Mouse (Mus musculus) neural tube, embryonic 14.5 days (tissue): Measurements from ENCODE around the gene Fnbp1l. TPM values are rescaled to one million over a fixed set of nuclear protein-coding genes. Genes with fewer than 3 reads are reported as not detected.
A peak's percentile ranks its signal among the peaks of the same experiment; 100 is the strongest.

ENCODE experiments used
- ATAC-seq: fragments of 200-750 bp; cut with Nextera tagmentation; 2 replicates; pipeline ENCODE4 v1.8.0; 2017; ENCODE audit warnings: low read depth, mild to moderate bottlenecking, moderate TSS enrichment, moderate library complexity
- H3K27ac ChIP-seq: fragments of 300-500 bp; sonication (generic); 2 replicates; pipeline ENCODE4 v1.5.1; 2014; ENCODE audit warnings: low read depth, mild to moderate bottlenecking, control low read depth, low read length, moderate library complexity, mixed read lengths
- H3K27me3 ChIP-seq: fragments of 300-500 bp; sonication (generic); 2 replicates; pipeline ENCODE4 v1.6.1; 2014; ENCODE audit warnings: low read length; ENCODE audit not compliant: control insufficient read depth, insufficient read depth
- H3K36me3 ChIP-seq: fragments of 300-500 bp; sonication (generic); 2 replicates; pipeline ENCODE4 v1.6.1; 2014; ENCODE audit warnings: low read length, mixed read lengths; ENCODE audit not compliant: control insufficient read depth, insufficient read depth
- H3K4me1 ChIP-seq: fragments of 300-500 bp; sonication (generic); 2 replicates; pipeline ENCODE4 v1.6.1; 2014; ENCODE audit warnings: low read length; ENCODE audit not compliant: control insufficient read depth, insufficient read depth
- H3K4me2 ChIP-seq: fragments of 300-500 bp; sonication (generic); 2 replicates; pipeline ENCODE4 v1.6.1; 2014; ENCODE audit warnings: mild to moderate bottlenecking, low read depth, low read length, control low read depth
- H3K4me3 ChIP-seq: fragments of 300-500 bp; sonication (generic); 2 replicates; pipeline ENCODE4 v1.5.1; 2014; ENCODE audit warnings: low read depth, low read length, control low read depth, mixed read lengths
- H3K9ac ChIP-seq: fragments of 300-500 bp; sonication (generic); replicated peaks from 2 replicates; pipeline ENCODE4 v1.6.1; 2014; ENCODE audit warnings: low read depth, mild to moderate bottlenecking, control low read depth, low read length, mixed read lengths
- H3K9me3 ChIP-seq: fragments of 300-500 bp; sonication (generic); 2 replicates; pipeline ENCODE4 v1.6.1; 2016; ENCODE audit warnings: low read length; ENCODE audit not compliant: control insufficient read depth
- WGBS: fragments of 180-500 bp; shearing (Covaris S2); extraction: QIAGEN DNeasy Blood & Tissue Kit; methylation state at CpG from one replicate; pipeline ENCODE4 v1.1.7; 2014; 5-methylcytosine and 5-hydroxymethylcytosine counted together
- polyA plus RNA-seq: library from polyadenylated mRNA; unstranded; fragments of >200 nt; fragmentation: Nextera tagmentation; extraction: Ambion mirVana; gene quantifications from 2 replicates; pipeline ENCODE4 v1.2.1, GENCODE M21; 2014

Fnbp1l gene
- polyA plus RNA-seq, 1 experiment from 2014 or later: 214 TPM

- H3K36me3 ChIP-seq: peaks cover 29% of the 10 kb centered on the region
- no peak overlapping the region for H3K9ac ChIP-seq
- no peaks in the 10 kb centered on the region for H3K27me3 ChIP-seq
- WGBS: 89% methylated on average over 4 of the region's 4 CpGs
- no peak overlapping the region for H3K27ac ChIP-seq
- no peak overlapping the region for H3K4me2 ChIP-seq
- no peaks in the 10 kb centered on the region for H3K4me1 ChIP-seq
- H3K4me3 ChIP-seq: no peak overlapping the region
- no peak for ATAC-seq
- H3K9me3 ChIP-seq: no peaks in the 10 kb centered on the region
Observed at GRCm38 (mm10) chr3:122547469-122547868, 72.0 kb downstream of the Fnbp1l start.

GRCm38 (mm10) chr3:122545346-122545745 is 74.2 kb downstream of the Fnbp1l start:
- no peak overlapping the region for H3K4me3 ChIP-seq
- ATAC-seq: no peak
- H3K4me2 ChIP-seq: no peak overlapping the region
- H3K27me3 ChIP-seq: no peaks in the 10 kb centered on the region
- no peak overlapping the region for H3K9ac ChIP-seq
- H3K36me3 ChIP-seq: peaks cover 44% of the 10 kb centered on the region
- 95% methylated on average over 2 of the region's 2 CpGs for WGBS
- H3K4me1 ChIP-seq: no peaks in the 10 kb centered on the region
- H3K9me3 ChIP-seq: no peaks in the 10 kb centered on the region
- no peak overlapping the region for H3K27ac ChIP-seq

- 80% methylated on average over 4 of the region's 4 CpGs for WGBS
- H3K36me3 ChIP-seq: peaks cover 45% of the 10 kb centered on the region
Observed at GRCm38 (mm10) chr3:122540918-122541317, 78.6 kb downstream of the Fnbp1l start.

GRCm38 (mm10) chr3:122539961-122540690 is 79.4 kb downstream of the Fnbp1l start:
- Histone ChIP-seq H3K9ac (no peak overlapping the region), H3K27ac (no peak overlapping the region), H3K4me3 (no peak overlapping the region), H3K36me3 (peaks cover 45% of the 10 kb centered on the region), H3K4me1 (no peaks in the 10 kb centered on the region), H3K4me2 (no peak overlapping the region), H3K27me3 (no peaks in the 10 kb centered on the region), H3K9me3 (no peaks in the 10 kb centered on the region)
- ATAC-seq: no peak
- 57% methylated on average over 17 of the region's 17 CpGs for WGBS

More at GRCm38 (mm10) chr3:122540918-122541317, 78.6 kb downstream of the Fnbp1l start:
- H3K9ac ChIP-seq: no peak overlapping the region
- H3K9me3 ChIP-seq: no peaks in the 10 kb centered on the region
- no peaks in the 10 kb centered on the region for H3K4me1 ChIP-seq
- no peak overlapping the region for H3K4me2 ChIP-seq
- no peak for ATAC-seq
- H3K4me3 ChIP-seq: no peak overlapping the region
- H3K27me3 ChIP-seq: no peaks in the 10 kb centered on the region
- H3K27ac ChIP-seq: no peak overlapping the region

- no peak overlapping the region for H3K4me2 ChIP-seq
- no peaks in the 10 kb centered on the region for H3K4me1 ChIP-seq
- no peaks in the 10 kb centered on the region for H3K27me3 ChIP-seq
- H3K36me3 ChIP-seq: peaks cover 36% of the 10 kb centered on the region
- H3K9me3 ChIP-seq: no peaks in the 10 kb centered on the region
- no peak overlapping the region for H3K27ac ChIP-seq
- 90% methylated on average over 2 of the region's 2 CpGs for WGBS
- ATAC-seq: no peak
- H3K4me3 ChIP-seq: no peak overlapping the region
- H3K9ac ChIP-seq: no peak overlapping the region
Observed at GRCm38 (mm10) chr3:122538851-122539250, 80.7 kb downstream of the Fnbp1l start.

GRCm38 (mm10) chr3:122535938-122536703 is 83.4 kb downstream of the Fnbp1l start:
- no peaks in the 10 kb centered on the region for H3K9me3 ChIP-seq
- H3K4me2 ChIP-seq: no peak overlapping the region
- no peak overlapping the region for H3K9ac ChIP-seq
- 0 out of 2 replicates have a peak, but pooled peaks have one; percentile 23 for ATAC-seq
- no peaks in the 10 kb centered on the region for H3K27me3 ChIP-seq
- no peaks in the 10 kb centered on the region for H3K4me1 ChIP-seq
- H3K4me3 ChIP-seq: no peak overlapping the region
- peaks cover 22% of the 10 kb centered on the region for H3K36me3 ChIP-seq
- no peak overlapping the region for H3K27ac ChIP-seq
- WGBS: 91% methylated on average over 8 of the region's 8 CpGs

GRCm38 (mm10) chr3:122528477-122528876 is 91.0 kb downstream of the Fnbp1l start:
- no peak for ATAC-seq
- Histone ChIP-seq H3K9me3 (no peaks in the 10 kb centered on the region), H3K9ac (no peak overlapping the region), H3K4me2 (no peak overlapping the region), H3K27me3 (no peaks in the 10 kb centered on the region), H3K36me3 (no peaks in the 10 kb centered on the region), H3K4me3 (no peak overlapping the region), H3K4me1 (no peaks in the 10 kb centered on the region), H3K27ac (no peak overlapping the region)
- WGBS: 92% methylated on average over 3 of the region's 3 CpGs

GRCm38 (mm10) chr3:122521294-122521693 is 98.2 kb downstream of the Fnbp1l start:
- Histone ChIP-seq H3K9ac (no peak overlapping the region), H3K4me3 (no peak overlapping the region), H3K36me3 (no peaks in the 10 kb centered on the region), H3K4me2 (no peak overlapping the region), H3K27ac (no peak overlapping the region), H3K27me3 (no peaks in the 10 kb centered on the region), H3K9me3 (no peaks in the 10 kb centered on the region), H3K4me1 (peaks cover 27% of the 10 kb centered on the region)
- no peak for ATAC-seq
- WGBS: 42% methylated on average over 1 of the region's 1 CpGs

GRCm38 (mm10) chr3:122520875-122521274 is 98.6 kb downstream of the Fnbp1l start:
- 86% methylated on average over 4 of the region's 4 CpGs for WGBS
- H3K9ac ChIP-seq: no peak overlapping the region
- no peak for ATAC-seq
- H3K9me3 ChIP-seq: no peaks in the 10 kb centered on the region
- H3K27me3 ChIP-seq: no peaks in the 10 kb centered on the region
- H3K36me3 ChIP-seq: no peaks in the 10 kb centered on the region
- peaks cover 27% of the 10 kb centered on the region for H3K4me1 ChIP-seq
- no peak overlapping the region for H3K27ac ChIP-seq
- H3K4me2 ChIP-seq: no peak overlapping the region
- no peak overlapping the region for H3K4me3 ChIP-seq
